Mouse (Mus musculus) MEL (cell line): ENCODE results near the gene AC124502.3. TPM values are rescaled to one million over a fixed set of nuclear protein-coding genes. Genes with fewer than 3 reads are reported as not detected.

Experiments used
- DNase-seq: peaks from one replicate; pipeline ENCODE4 v3.0.0; 2011; ENCODE audit warnings: low read depth, low spot score
- H3K27ac ChIP-seq: 2 replicates; pipeline ENCODE4 v1.5.1; 2012; ENCODE audit warnings: low read depth, mild to moderate bottlenecking, control low read depth, low read length, moderate library complexity; ENCODE audit not compliant: control insufficient read depth
- H3K27me3 ChIP-seq, 2 experiments: fragments of 150-350 bp in 1 of 2; sonication (generic) in 1 of 2; 2 replicates each; pipeline ENCODE4 v1.6.1; 2012; ENCODE audit warnings: low read length in 2 of 2, mild to moderate bottlenecking in 2 of 2, improper control_type of control experiment in 1 of 2, moderate library complexity in 1 of 2; ENCODE audit not compliant: insufficient read depth in 2 of 2, control insufficient read depth in 1 of 2
- H3K36me3 ChIP-seq, 2 experiments: 2 replicates each; pipeline ENCODE4 v1.6.1; 2012 to 2014; ENCODE audit warnings: low read length in 2 of 2, improper control_type of control experiment in 1 of 2, inconsistent platforms in 1 of 2, mild to moderate bottlenecking in 1 of 2; ENCODE audit not compliant: insufficient read depth in 2 of 2, control insufficient read depth in 1 of 2
- H3K4me1 ChIP-seq, 2 experiments: fragments of 150-350 bp in 1 of 2; sonication (generic) in 1 of 2; 2 replicates each; pipeline ENCODE4 v1.6.1; 2012; ENCODE audit warnings: low read length in 2 of 2, improper control_type of control experiment in 1 of 2, mild to moderate bottlenecking in 1 of 2; ENCODE audit not compliant: insufficient read depth in 2 of 2, control insufficient read depth in 1 of 2
- H3K4me3 ChIP-seq, 2 experiments: fragments of 150-350 bp in 1 of 2; sonication (generic) in 1 of 2; 2 replicates each; pipeline ENCODE4 v1.5.1; 2012; ENCODE audit warnings: low read depth in 2 of 2, low read length in 2 of 2, mild to moderate bottlenecking in 2 of 2, moderate library complexity in 2 of 2, control low read depth in 1 of 2, improper control_type of control experiment in 1 of 2; ENCODE audit not compliant: control insufficient read depth in 1 of 2, insufficient read depth in 1 of 2
- H3K79me2 ChIP-seq: 2 replicates; pipeline ENCODE4 v1.6.1; 2012; ENCODE audit warnings: mild to moderate bottlenecking, low read length, moderate library complexity; ENCODE audit not compliant: control insufficient read depth, poor library complexity, insufficient read depth
- H3K9ac ChIP-seq: 2 replicates; pipeline ENCODE4 v1.6.1; 2012; ENCODE audit warnings: low read depth, mild to moderate bottlenecking, control low read depth, low read length, moderate library complexity; ENCODE audit not compliant: control insufficient read depth, poor library complexity, severe bottlenecking
- H3K9me3 ChIP-seq: fragments of 150-350 bp; sonication (generic); replicated peaks from 2 replicates; pipeline ENCODE4 v1.6.1; 2012; ENCODE audit warnings: mild to moderate bottlenecking, low read length, improper control_type of control experiment, moderate library complexity; ENCODE audit not compliant: insufficient read depth
- BHLHE40 ChIP-seq: IDR thresholded peaks from 2 replicates; pipeline ENCODE4 v1.6.1; 2012; ENCODE audit warnings: low read depth, mild to moderate bottlenecking, inconsistent platforms, low read length, improper control_type of control experiment, borderline replicate concordance
- CHD1 ChIP-seq: IDR thresholded peaks from 2 replicates; pipeline ENCODE4 v1.6.1; 2012; ENCODE audit warnings: low read depth, mild to moderate bottlenecking, inconsistent platforms, low read length, improper control_type of control experiment
- CTCF ChIP-seq, 3 experiments: IDR thresholded peaks in 2 of 3; conservative IDR thresholded peaks in 1 of 3; 2 replicates each; pipeline ENCODE4 v1.5.1; 2011 to 2012; ENCODE audit warnings: low read length in 3 of 3, low read depth in 2 of 3, mild to moderate bottlenecking in 2 of 3, improper control_type of control experiment in 1 of 3, inconsistent platforms in 1 of 3, mixed read lengths in 1 of 3, moderate library complexity in 1 of 3; ENCODE audit not compliant: control insufficient read depth in 1 of 3, insufficient read depth in 1 of 3, poor library complexity in 1 of 3, severe bottlenecking in 1 of 3
- E2F4 ChIP-seq: IDR thresholded peaks from 2 replicates; pipeline ENCODE4 v1.6.1; 2011; ENCODE audit warnings: low read depth, low read length, improper control_type of control experiment, borderline replicate concordance
- EP300 ChIP-seq, 2 experiments: IDR thresholded peaks; 2 replicates each; pipeline ENCODE4 v1.6.1; 2011; ENCODE audit warnings: improper control_type of control experiment in 2 of 2, low read length in 2 of 2, low read depth in 1 of 2, mild to moderate bottlenecking in 1 of 2
- ETS1 ChIP-seq: IDR thresholded peaks from 2 replicates; pipeline ENCODE4 v1.6.1; 2012; ENCODE audit warnings: low read depth, mild to moderate bottlenecking, inconsistent platforms, low read length, improper control_type of control experiment, moderate library complexity
- GABPA ChIP-seq: IDR thresholded peaks from 2 replicates; pipeline ENCODE4 v1.6.1; 2012; ENCODE audit warnings: low read depth, mild to moderate bottlenecking, inconsistent platforms, low read length, improper control_type of control experiment, moderate library complexity
- HCFC1 ChIP-seq: IDR thresholded peaks from 2 replicates; pipeline ENCODE4 v1.6.1; 2012; ENCODE audit warnings: low read depth, mild to moderate bottlenecking, inconsistent platforms, low read length, improper control_type of control experiment, moderate library complexity
- JUND ChIP-seq: IDR thresholded peaks from 2 replicates; pipeline ENCODE4 v1.6.1; 2011; ENCODE audit warnings: low read depth, mild to moderate bottlenecking, improper control_type of control experiment, low read length
- KAT2A ChIP-seq: conservative IDR thresholded peaks from 2 replicates; pipeline ENCODE4 v1.6.1; 2012; ENCODE audit warnings: low read depth, low read length, improper control_type of control experiment, inconsistent platforms
- MAFK ChIP-seq: IDR thresholded peaks from 2 replicates; pipeline ENCODE4 v1.6.1; 2011; ENCODE audit warnings: low read depth, mild to moderate bottlenecking, low read length, improper control_type of control experiment, borderline replicate concordance
- MAX ChIP-seq: IDR thresholded peaks from 2 replicates; pipeline ENCODE4 v1.6.1; 2011; ENCODE audit warnings: low read length, improper control_type of control experiment
- MAZ ChIP-seq: IDR thresholded peaks from 2 replicates; pipeline ENCODE4 v1.6.1; 2012; ENCODE audit warnings: low read depth, mild to moderate bottlenecking, inconsistent platforms, low read length, improper control_type of control experiment
- MEF2A ChIP-seq: IDR thresholded peaks from 2 replicates; pipeline ENCODE4 v1.6.1; 2014; ENCODE audit warnings: low read depth, mild to moderate bottlenecking, inconsistent platforms, low read length, improper control_type of control experiment; ENCODE audit not compliant: poor library complexity, insufficient replicate concordance, severe bottlenecking; ENCODE audit errors: extremely low read depth
- MXI1 ChIP-seq: IDR thresholded peaks from 2 replicates; pipeline ENCODE4 v1.6.1; 2011; ENCODE audit warnings: mild to moderate bottlenecking, low read depth, low read length, improper control_type of control experiment
- MYB ChIP-seq: IDR thresholded peaks from 2 replicates; pipeline ENCODE4 v1.6.1; 2011; ENCODE audit warnings: mild to moderate bottlenecking, low read depth, low read length, improper control_type of control experiment
- MYC ChIP-seq: IDR thresholded peaks from 2 replicates; pipeline ENCODE4 v1.6.1; 2011; ENCODE audit warnings: low read depth, mild to moderate bottlenecking, low read length, improper control_type of control experiment, moderate library complexity
- NELFE ChIP-seq: IDR thresholded peaks from 2 replicates; pipeline ENCODE4 v1.6.1; 2011; ENCODE audit warnings: low read depth, low read length, improper control_type of control experiment
- NRF1 ChIP-seq: IDR thresholded peaks from 2 replicates; pipeline ENCODE4 v1.6.1; 2014; ENCODE audit warnings: low read depth, mild to moderate bottlenecking, inconsistent platforms, low read length, improper control_type of control experiment, moderate library complexity; ENCODE audit not compliant: poor library complexity, insufficient read depth, severe bottlenecking
- POLR2A ChIP-seq, 2 experiments: IDR thresholded peaks; 2 replicates each; pipeline ENCODE4 v1.6.1; 2011 to 2012; ENCODE audit warnings: low read length in 2 of 2, mild to moderate bottlenecking in 2 of 2, control low read depth in 1 of 2, improper control_type of control experiment in 1 of 2, low read depth in 1 of 2, moderate library complexity in 1 of 2; ENCODE audit not compliant: control insufficient read depth in 1 of 2, insufficient read depth in 1 of 2, poor library complexity in 1 of 2
- POLR2AphosphoS2 ChIP-seq: IDR thresholded peaks from 2 replicates; pipeline ENCODE4 v1.6.1; 2011; ENCODE audit warnings: low read length, improper control_type of control experiment
- POLR2AphosphoS5 ChIP-seq: IDR thresholded peaks from 2 replicates; pipeline ENCODE4 v1.6.1; 2012; ENCODE audit warnings: low read depth, borderline replicate concordance, mild to moderate bottlenecking, inconsistent platforms, low read length, moderate library complexity, mixed read lengths
- RAD21 ChIP-seq: IDR thresholded peaks from 2 replicates; pipeline ENCODE4 v1.6.1; 2011; ENCODE audit warnings: mild to moderate bottlenecking, low read depth, low read length, improper control_type of control experiment
- RCOR1 ChIP-seq: IDR thresholded peaks from 2 replicates; pipeline ENCODE4 v1.6.1; 2012; ENCODE audit warnings: low read depth, mild to moderate bottlenecking, inconsistent platforms, low read length, improper control_type of control experiment
- SIN3A ChIP-seq: IDR thresholded peaks from 2 replicates; pipeline ENCODE4 v1.6.1; 2012; ENCODE audit warnings: low read length, improper control_type of control experiment, inconsistent platforms
- SMC3 ChIP-seq: IDR thresholded peaks from 2 replicates; pipeline ENCODE4 v1.6.1; 2011; ENCODE audit warnings: low read depth, low read length, improper control_type of control experiment
- TBP ChIP-seq: IDR thresholded peaks from 2 replicates; pipeline ENCODE4 v1.8.0; 2011; ENCODE audit warnings: low read depth, low read length, improper control_type of control experiment
- TCF12 ChIP-seq: IDR thresholded peaks from 2 replicates; pipeline ENCODE4 v1.6.1; 2014; ENCODE audit warnings: low read depth, mild to moderate bottlenecking, inconsistent platforms, low read length, improper control_type of control experiment, moderate library complexity
- USF1 ChIP-seq: IDR thresholded peaks from 2 replicates; pipeline ENCODE4 v1.6.1; 2014; ENCODE audit warnings: low read depth, mild to moderate bottlenecking, inconsistent platforms, low read length, improper control_type of control experiment, moderate library complexity
- USF2 ChIP-seq, 2 experiments: IDR thresholded peaks; 2 replicates each; pipeline ENCODE4 v1.6.1; 2011 to 2012; ENCODE audit warnings: improper control_type of control experiment in 2 of 2, low read length in 2 of 2, borderline replicate concordance in 1 of 2, inconsistent platforms in 1 of 2, low read depth in 1 of 2, mild to moderate bottlenecking in 1 of 2; ENCODE audit not compliant: insufficient read depth in 1 of 2
- ZC3H11A ChIP-seq: IDR thresholded peaks from 2 replicates; pipeline ENCODE4 v1.6.1; 2012; ENCODE audit warnings: low read depth, mild to moderate bottlenecking, inconsistent platforms, low read length, improper control_type of control experiment
- ZKSCAN1 ChIP-seq: IDR thresholded peaks from 2 replicates; pipeline ENCODE4 v1.6.1; 2012; ENCODE audit warnings: low read depth, mild to moderate bottlenecking, inconsistent platforms, low read length, improper control_type of control experiment, moderate library complexity
- ZMIZ1 ChIP-seq: IDR thresholded peaks from 2 replicates; pipeline ENCODE4 v1.6.1; 2012; ENCODE audit warnings: low read depth, mild to moderate bottlenecking, inconsistent platforms, low read length, improper control_type of control experiment, moderate library complexity
- ZNF384 ChIP-seq: IDR thresholded peaks from 2 replicates; pipeline ENCODE4 v1.6.1; 2012; ENCODE audit warnings: low read depth, mild to moderate bottlenecking, inconsistent platforms, low read length, improper control_type of control experiment
- polyA plus RNA-seq, 2 experiments: library from polyadenylated mRNA; stranded (reverse) in 1 of 2; unstranded in 1 of 2; fragments of >175 nt in 1 of 2; fragments of >200 nt in 1 of 2; gene quantifications; 2 replicates each; pipeline versions ENCODE4 v1.2.1 to v1.2.4; 2012; ENCODE audit warnings: low replicate concordance in 2 of 2, low read depth in 1 of 2; ENCODE audit not compliant: insufficient read length in 2 of 2, insufficient read depth in 1 of 2, missing spikeins in 1 of 2
- total RNA-seq: library from RNA; depleted of rRNA; stranded (reverse); fragments of 300-350 nt; gene quantifications from 2 replicates; pipeline ENCODE4 v1.2.3, GENCODE M21; 2012

Gene AC124502.3
- total and polyA plus RNA-seq, 3 experiments, result 0.75 to 2.1 TPM; not detected in 1

DNA sequence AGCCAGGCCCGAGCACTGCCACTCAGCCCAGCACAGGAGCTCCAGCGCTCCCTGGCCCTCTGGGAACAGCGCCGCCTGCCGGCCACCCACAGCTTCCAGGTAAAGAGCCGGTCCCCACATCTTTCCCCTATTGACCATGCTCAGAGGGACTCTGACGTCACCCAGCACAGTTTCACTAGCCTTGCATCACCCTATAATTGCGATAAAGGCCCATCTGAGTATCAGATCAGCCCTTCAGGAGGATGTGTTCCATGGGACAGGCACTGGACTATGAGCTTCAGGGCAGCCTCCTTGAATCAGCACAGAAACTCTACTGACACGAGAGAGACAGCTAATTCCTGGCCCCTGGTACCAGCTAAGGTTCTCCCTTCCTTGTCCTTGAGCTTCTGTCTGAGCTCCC is 15.2 kb downstream of the AC124502.3 start (continued):
- no peak for TF ChIP-seq CHD1
- TF ChIP-seq NELFE, result no peak; the same call in 1 of the 2 replicates
- peak; percentile 96 to 99 (median 96) for TF ChIP-seq CTCF (IDR thresholded peaks at IDR 0.05 in 2 of 3, conservative IDR thresholded peaks at IDR 0.05 in 1 of 3; ENCODE audit: control insufficient read depth in 1 of 3, insufficient read depth in 1 of 3, low read depth in 2 of 3, low read length in 3 of 3, poor library complexity in 1 of 3, severe bottlenecking in 1 of 3)
- TF ChIP-seq ZC3H11A, result peak; percentile 46; the same call in 1 of the 2 replicates
- no peak for TF ChIP-seq E2F4
- peak; percentile 66 for TF ChIP-seq SMC3
- TF ChIP-seq USF2 (IDR thresholded peaks at IDR 0.05; ENCODE audit: borderline replicate concordance in 1 of 2, insufficient read depth in 1 of 2, low read depth in 1 of 2, low read length in 2 of 2), result no peak
- no peak for TF ChIP-seq BHLHE40
- TF ChIP-seq POLR2AphosphoS5, result no peak
- TF ChIP-seq NRF1, result peak; percentile 70
- peak in 1 of 2 experiments; percentile 84; a peak in 2 of 4 replicates for TF ChIP-seq EP300 (IDR thresholded peaks at IDR 0.05; ENCODE audit: low read depth in 1 of 2, low read length in 2 of 2)
- TF ChIP-seq MYB, result no peak
- TF ChIP-seq JUND, result peak; percentile 79; the same call in 1 of the 2 replicates
- peak; percentile 68 for TF ChIP-seq HCFC1
- no peak for TF ChIP-seq ZKSCAN1
- peak; percentile 46; the same call in 1 of the 2 replicates for TF ChIP-seq MYC
- TF ChIP-seq MAX, result no peak
- no peak for TF ChIP-seq ZNF384
- peak; percentile 63 for TF ChIP-seq KAT2A
- TF ChIP-seq RCOR1, result no peak
- no peak for TF ChIP-seq USF1
- 0 out of 2 replicates have a peak, but pooled peaks have one; percentile 13 for TF ChIP-seq TBP
- peak; percentile 56; the same call in 1 of the 2 replicates for TF ChIP-seq MXI1
- no peak for TF ChIP-seq GABPA

DNA sequence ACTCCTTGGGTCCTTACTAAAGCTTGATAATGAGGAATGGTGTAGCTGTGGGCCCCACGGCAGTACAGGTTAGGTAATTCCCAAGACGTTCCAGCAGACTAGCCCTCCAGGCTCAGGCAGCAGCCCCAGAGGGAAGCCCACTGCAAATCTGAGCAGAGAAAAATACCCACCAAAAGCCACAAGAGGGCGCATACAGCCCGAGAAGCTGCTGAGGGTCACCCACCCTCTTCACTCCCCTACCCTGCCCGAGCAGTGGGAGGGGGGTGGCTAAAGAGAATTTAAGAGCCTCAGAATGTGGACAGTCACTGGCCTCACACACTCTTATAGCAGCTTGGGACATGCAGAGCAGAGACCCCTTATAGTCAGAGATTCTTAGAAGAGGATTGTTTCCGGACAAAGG is 17.6 kb downstream of the AC124502.3 start:
- H3K79me2 ChIP-seq, result no peaks in the 10 kb centered on the region
- no peaks in the 10 kb centered on the region for H3K9me3 ChIP-seq
- H3K27ac ChIP-seq, result no peak overlapping the region
- no peak overlapping the region for H3K4me3 ChIP-seq
- peaks cover 0 to 21% of the 10 kb centered on the region in 2 experiments; a peak in 2 of 4 replicates for H3K36me3 ChIP-seq
- DNase-seq, result peak; percentile 62
- no peaks in the 10 kb centered on the region for H3K27me3 ChIP-seq
- no peak overlapping the region for H3K9ac ChIP-seq
- peaks cover 7 to 41% of the 10 kb centered on the region in 2 experiments; a peak in 3 of 4 replicates for H3K4me1 ChIP-seq
- TF ChIP-seq ZMIZ1 (no peak), USF2 (IDR thresholded peaks at IDR 0.05; ENCODE audit: borderline replicate concordance in 1 of 2, insufficient read depth in 1 of 2, low read depth in 1 of 2, low read length in 2 of 2) (no peak), RCOR1 (no peak), ETS1 (no peak), MAFK (no peak), NELFE (no peak), ZNF384 (no peak), POLR2A (IDR thresholded peaks at IDR 0.05; ENCODE audit: control insufficient read depth in 1 of 2, insufficient read depth in 1 of 2, low read depth in 1 of 2, low read length in 2 of 2, poor library complexity in 1 of 2) (no peak), NRF1 (no peak), POLR2AphosphoS5 (no peak), MXI1 (no peak), TCF12 (no peak), RAD21 (peak; percentile 70), POLR2AphosphoS2 (no peak), CTCF (IDR thresholded peaks at IDR 0.05 in 2 of 3, conservative IDR thresholded peaks at IDR 0.05 in 1 of 3; ENCODE audit: control insufficient read depth in 1 of 3, insufficient read depth in 1 of 3, low read depth in 2 of 3, low read length in 3 of 3, poor library complexity in 1 of 3, severe bottlenecking in 1 of 3) (peak; percentile 72 to 84 (median 79)), SIN3A (no peak), MAZ (no peak; the same call in 1 of the 2 replicates), ZC3H11A (peak; percentile 69), MEF2A (no peak), JUND (no peak), SMC3 (peak; percentile 81)
